Mouse (Mus musculus) liver, embryonic 11.5 days (tissue): Measurements from ENCODE around the gene Lrpap1. TPM values are rescaled to one million over a fixed set of nuclear protein-coding genes. Genes with fewer than 3 reads are reported as not detected.

Experiments used
- ATAC-seq: fragments of 200-750 bp; cut with Nextera tagmentation; replicated peaks from 2 replicates; pipeline ENCODE4 v1.8.0; 2017; ENCODE audit warnings: moderate number of reproducible peaks, mild to moderate bottlenecking, moderate TSS enrichment, moderate library complexity; ENCODE audit not compliant: low FRiP score
- DNase-seq: peaks from one replicate; pipeline ENCODE4 v3.0.0-alpha.2; 2017; ENCODE audit warnings: low spot score
- H3K27ac ChIP-seq: fragments of 300-500 bp; sonication (generic); 2 replicates; pipeline ENCODE4 v1.5.1; 2014; ENCODE audit warnings: mild to moderate bottlenecking, low read depth, low read length, control low read depth
- H3K27me3 ChIP-seq: fragments of 300-500 bp; sonication (generic); replicated peaks from 2 replicates; pipeline ENCODE4 v1.6.1; 2014; ENCODE audit warnings: low read length, mixed read lengths; ENCODE audit not compliant: control insufficient read depth, insufficient read depth
- H3K36me3 ChIP-seq: fragments of 300-500 bp; sonication (generic); 2 replicates; pipeline ENCODE4 v1.6.1; 2014; ENCODE audit warnings: mild to moderate bottlenecking, low read length, moderate library complexity, mixed read lengths; ENCODE audit not compliant: control insufficient read depth, insufficient read depth
- H3K4me1 ChIP-seq: fragments of 300-500 bp; sonication (generic); replicated peaks from 2 replicates; pipeline ENCODE4 v1.6.1; 2014; ENCODE audit warnings: low read length, mixed read lengths; ENCODE audit not compliant: control insufficient read depth, insufficient read depth
- H3K4me2 ChIP-seq: fragments of 300-500 bp; sonication (generic); 2 replicates; pipeline ENCODE4 v1.6.1; 2014; ENCODE audit warnings: mild to moderate bottlenecking, control low read depth, moderate library complexity
- H3K4me3 ChIP-seq: fragments of 300-500 bp; sonication (generic); 2 replicates; pipeline ENCODE4 v1.5.1; 2014; ENCODE audit warnings: low read depth, low read length, control low read depth
- H3K9ac ChIP-seq: fragments of 300-500 bp; sonication (generic); 2 replicates; pipeline ENCODE4 v1.6.1; 2014; ENCODE audit warnings: low read depth, low read length, control low read depth
- H3K9me3 ChIP-seq: fragments of 300-500 bp; sonication (generic); 2 replicates; pipeline ENCODE4 v1.6.1; 2016; ENCODE audit warnings: low read length, inconsistent platforms, mixed read lengths; ENCODE audit not compliant: control insufficient read depth
- WGBS: fragments of 180-500 bp; shearing (Covaris S2); extraction: QIAGEN DNeasy Blood & Tissue Kit; methylation state at CpG from one replicate; pipeline ENCODE4 v1.1.7; 2014; 5-methylcytosine and 5-hydroxymethylcytosine counted together
- polyA plus RNA-seq: library from polyadenylated mRNA; unstranded; fragments of >200 nt; fragmentation: Nextera tagmentation; extraction: Ambion mirVana; gene quantifications from 2 replicates; pipeline ENCODE4 v1.2.1, GENCODE M21; 2014

Lrpap1 gene
- polyA plus RNA-seq: 97.9 and 103 TPM in 2 replicates

DNA sequence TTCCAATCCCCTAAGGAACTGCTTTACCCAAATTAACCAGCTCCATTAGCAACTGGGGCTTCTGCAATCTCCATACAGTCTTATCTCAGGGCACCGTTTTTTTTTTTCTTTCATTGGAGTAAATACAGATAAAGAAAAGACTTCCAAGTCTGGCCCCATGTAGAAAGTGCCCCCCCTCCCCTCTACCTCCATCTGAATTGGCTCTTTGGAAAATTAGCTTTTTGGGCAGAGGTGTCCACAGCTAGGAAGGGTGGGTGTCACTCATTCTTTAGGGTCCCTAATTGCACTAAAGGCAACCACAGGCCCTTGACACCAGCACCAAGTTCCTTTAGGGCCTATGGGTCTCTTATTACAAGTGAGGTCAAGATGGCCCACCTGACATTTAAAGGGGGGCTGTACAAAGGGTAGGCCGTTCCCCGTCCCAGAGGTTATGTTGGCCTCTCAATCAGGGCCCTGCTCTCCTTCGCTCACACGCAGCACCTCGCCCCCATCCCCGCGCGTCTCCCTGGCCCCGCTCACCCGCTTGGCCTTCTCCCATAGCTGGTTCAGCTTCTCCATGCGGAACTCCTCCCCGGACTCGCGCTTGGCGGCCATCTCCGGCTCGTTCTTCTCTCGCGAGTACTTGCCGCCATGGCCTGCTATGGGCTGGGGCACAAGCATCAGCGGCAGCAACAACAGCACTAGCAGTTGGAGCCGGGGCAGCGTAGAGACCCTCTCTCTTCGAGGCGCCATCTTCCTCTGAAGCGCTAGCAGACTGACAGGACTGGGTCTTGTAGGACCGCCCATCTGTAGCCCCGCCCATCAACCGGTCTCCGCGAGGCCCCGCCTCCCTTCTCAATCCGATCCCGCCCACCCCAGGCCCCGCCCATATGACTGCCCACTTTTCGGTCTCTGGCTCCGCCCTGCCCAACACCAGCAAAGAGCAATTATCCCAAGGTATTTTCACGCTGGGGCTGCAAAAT lies at the start of gene Lrpap1:
TSS of gene Lrpap1 (minus strand) at position 807 of the 962 bp plus-strand sequence.
- Histone ChIP-seq H3K4me2 (peak within 1 kb of the TSS; percentile 69), H3K4me1 (peaks cover 18% of the 10 kb centered on the region), H3K4me3 (peak within 1 kb of the TSS; percentile 77), H3K27ac (peak within 1 kb of the TSS; percentile 44), H3K36me3 (peaks cover 10% of the 10 kb centered on the region), H3K27me3 (0 out of 2 replicates have a peak, but pooled peaks cover 2% of the 10 kb centered on the region), H3K9ac (peak within 1 kb of the TSS; percentile 76), H3K9me3 (no peaks in the 10 kb centered on the region)
- peak; percentile 91 for ATAC-seq
- DNase-seq: peak; percentile 97
- WGBS: under 1% methylated on average over 39 of the region's 39 CpGs

DNA sequence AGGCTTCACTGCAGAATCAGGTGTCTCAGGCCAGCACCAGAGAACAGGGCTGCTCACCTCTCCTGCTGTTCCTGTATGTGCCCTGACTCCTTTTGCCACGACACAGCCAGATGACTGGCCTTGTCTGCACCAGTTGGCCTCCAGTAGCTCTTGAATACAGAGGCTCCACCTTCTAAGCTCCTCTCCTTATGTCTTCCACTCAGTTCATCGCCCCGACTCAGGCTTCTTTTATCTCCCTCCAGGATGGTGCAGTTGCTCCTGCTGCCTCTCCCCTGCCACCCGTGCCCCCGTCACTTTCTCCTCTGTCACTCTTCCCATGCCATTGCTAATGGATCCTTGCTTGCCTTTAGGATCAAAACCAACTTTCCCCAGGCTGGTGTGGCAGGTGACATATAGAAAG lies 44.4 kb upstream of the Lrpap1 start:
- no peak for ATAC-seq
- no peak overlapping the region for H3K27ac ChIP-seq
- no peak overlapping the region for H3K4me2 ChIP-seq

DNA sequence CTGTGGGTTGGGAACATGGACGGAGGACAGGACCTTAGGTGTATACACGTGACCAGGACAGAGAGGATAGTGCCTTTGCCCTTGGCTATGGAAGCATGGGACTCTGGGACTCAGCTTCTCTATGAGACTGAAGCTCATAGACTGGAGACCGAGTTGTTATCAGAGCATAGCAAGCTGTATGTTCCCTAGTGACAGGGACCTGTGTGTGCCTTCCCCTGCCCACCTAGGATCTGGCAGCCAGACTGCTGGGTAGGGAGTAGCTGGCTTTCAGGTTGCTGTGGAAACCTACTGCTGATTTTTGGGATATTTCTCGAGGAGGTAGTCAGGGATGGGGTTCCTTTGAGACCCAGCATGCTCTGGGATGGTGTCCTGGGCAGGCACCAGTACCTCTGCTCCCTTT lies 44.0 kb upstream of the Lrpap1 start:
- no peak overlapping the region for H3K4me2 ChIP-seq
- WGBS: 68% methylated on average over 4 of the region's 4 CpGs
- DNase-seq (no peak), ATAC-seq (no peak)
- H3K4me1 ChIP-seq: peaks cover 12% of the 10 kb centered on the region
- no peaks in the 10 kb centered on the region for H3K27me3 ChIP-seq
- H3K9ac ChIP-seq: no peak overlapping the region
- no peak overlapping the region for H3K27ac ChIP-seq
- H3K36me3 ChIP-seq: no peaks in the 10 kb centered on the region
- peaks cover 2% of the 10 kb centered on the region; the same call in 1 of the 2 replicates for H3K9me3 ChIP-seq
- no peak overlapping the region for H3K4me3 ChIP-seq

More for the DNA sequence above, 44.4 kb upstream of the Lrpap1 start:
- Histone ChIP-seq H3K9ac (no peak overlapping the region), H3K27me3 (no peaks in the 10 kb centered on the region), H3K4me1 (peaks cover 12% of the 10 kb centered on the region), H3K4me3 (no peak overlapping the region), H3K9me3 (peaks cover 2% of the 10 kb centered on the region; the same call in 1 of the 2 replicates), H3K36me3 (no peaks in the 10 kb centered on the region)
- DNase-seq: no peak
- 62% methylated on average over 5 of the region's 5 CpGs for WGBS

DNA sequence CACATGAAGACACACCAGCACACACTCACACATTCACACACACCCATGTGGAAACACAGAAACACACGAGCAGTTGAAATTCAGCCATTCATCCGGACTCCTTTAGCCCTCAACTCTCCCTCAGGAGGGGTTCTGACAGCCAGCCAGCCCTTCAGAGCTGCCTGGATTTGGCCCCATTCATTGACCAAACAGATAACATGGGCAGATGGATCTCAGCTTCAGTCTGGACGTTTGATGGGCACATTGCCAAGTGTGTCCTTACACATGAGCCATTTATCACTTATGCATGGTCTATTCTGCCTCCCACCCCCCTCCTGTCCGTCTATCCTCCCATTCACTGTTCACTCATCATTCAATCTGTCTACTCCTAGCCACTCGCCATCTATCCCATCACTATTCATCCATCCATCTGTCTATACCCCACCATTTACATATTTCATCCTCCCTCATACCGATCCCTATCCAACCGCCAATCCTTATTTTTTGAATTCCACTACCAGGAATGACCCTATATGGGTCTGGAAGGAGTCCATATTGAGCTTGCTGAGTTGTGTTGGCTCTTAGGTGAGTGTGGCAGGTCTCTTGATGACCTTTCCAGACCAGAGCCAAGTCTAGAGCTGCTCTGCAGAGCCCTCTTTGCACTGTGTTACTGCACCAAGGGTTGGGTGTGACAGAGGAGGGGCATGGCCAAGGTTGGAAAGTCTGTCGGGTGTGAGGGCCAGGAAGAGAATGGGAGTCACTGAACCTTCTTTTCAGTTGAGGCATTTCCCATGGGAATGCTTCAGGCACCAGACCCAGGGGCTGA lies 42.6 kb upstream of the Lrpap1 start:
- Histone ChIP-seq H3K9ac (no peak overlapping the region), H3K36me3 (no peaks in the 10 kb centered on the region), H3K4me1 (peaks cover 12% of the 10 kb centered on the region), H3K4me3 (no peak overlapping the region), H3K9me3 (peaks cover 2% of the 10 kb centered on the region; the same call in 1 of the 2 replicates), H3K4me2 (no peak overlapping the region), H3K27ac (no peak overlapping the region), H3K27me3 (no peaks in the 10 kb centered on the region)
- ATAC-seq: no peak
- DNase-seq: no peak
- 66% methylated on average over 8 of the region's 8 CpGs for WGBS

DNA sequence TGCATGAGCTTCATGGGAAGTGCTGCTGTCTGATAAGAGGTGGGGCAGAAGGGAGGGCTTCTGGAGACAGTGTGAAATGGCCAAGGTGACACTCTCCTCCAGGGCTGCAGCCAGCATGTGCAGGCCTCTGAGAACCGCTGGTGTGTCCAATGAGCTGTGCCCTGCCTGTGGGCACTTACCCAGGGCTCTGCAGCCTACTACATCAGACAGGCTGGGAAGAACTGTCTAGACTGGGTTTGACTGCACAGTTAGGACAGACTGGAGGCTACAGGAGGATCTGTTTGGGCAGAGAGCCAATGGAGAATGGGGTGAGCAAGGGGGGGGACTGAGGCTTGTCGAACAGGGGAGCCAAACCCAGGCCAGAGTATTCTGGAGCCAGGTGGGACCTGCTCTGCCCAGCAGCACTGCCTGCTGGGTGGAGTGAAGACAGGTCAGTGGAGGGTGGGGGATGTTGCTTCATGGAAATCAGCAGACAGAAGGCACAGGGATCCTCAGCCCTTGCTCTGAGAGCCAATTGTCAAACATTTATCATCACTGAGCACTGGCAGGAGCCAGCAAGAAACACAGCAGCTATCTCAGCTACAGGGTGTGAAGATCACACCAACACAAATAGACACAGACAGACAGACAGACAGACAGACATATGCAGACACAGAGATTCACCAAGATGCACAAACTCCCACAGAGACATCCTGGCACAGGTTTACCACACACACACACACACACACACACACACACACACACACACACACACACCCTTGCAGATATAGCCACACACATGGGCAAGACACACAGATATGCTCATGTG lies 41.8 kb upstream of the Lrpap1 start:
- ATAC-seq: peak; percentile 56
- 32% methylated on average over 2 of the region's 2 CpGs for WGBS
- no peak overlapping the region for H3K27ac ChIP-seq

DNA sequence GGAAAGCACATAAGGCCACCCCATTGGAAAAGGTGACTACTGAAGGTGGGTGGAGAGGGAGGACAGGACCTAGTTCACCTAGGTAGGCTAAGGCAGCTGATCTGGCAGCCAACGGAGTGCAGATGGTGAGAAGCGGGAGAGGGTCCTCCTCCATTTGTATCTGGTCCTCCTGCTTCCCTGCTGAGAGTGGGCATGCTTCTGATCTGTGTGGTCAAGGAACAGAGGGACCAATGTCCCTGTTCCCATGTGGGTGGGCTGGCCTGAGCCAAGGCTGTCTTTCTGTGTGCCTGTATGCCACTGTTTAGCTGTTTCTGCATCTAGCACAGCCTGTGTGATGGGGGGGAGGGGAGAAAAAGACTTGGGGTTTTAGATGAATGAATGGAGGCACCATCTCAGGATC lies 41.2 kb upstream of the Lrpap1 start:
- Histone ChIP-seq H3K4me3 (no peak overlapping the region), H3K4me1 (peaks cover 12% of the 10 kb centered on the region), H3K4me2 (no peak overlapping the region), H3K27ac (no peak overlapping the region), H3K36me3 (no peaks in the 10 kb centered on the region), H3K27me3 (no peaks in the 10 kb centered on the region), H3K9ac (no peak overlapping the region), H3K9me3 (peaks cover 2% of the 10 kb centered on the region; the same call in 1 of the 2 replicates)
- no peak for ATAC-seq
- WGBS: 73% methylated on average over 2 of the region's 2 CpGs
- no peak for DNase-seq

More for the DNA sequence above, 41.8 kb upstream of the Lrpap1 start:
- Histone ChIP-seq H3K4me2 (no peak overlapping the region), H3K27me3 (no peaks in the 10 kb centered on the region), H3K4me3 (no peak overlapping the region), H3K9ac (no peak overlapping the region), H3K4me1 (peaks cover 12% of the 10 kb centered on the region), H3K9me3 (peaks cover 2% of the 10 kb centered on the region; the same call in 1 of the 2 replicates), H3K36me3 (no peaks in the 10 kb centered on the region)
- DNase-seq: no peak

DNA sequence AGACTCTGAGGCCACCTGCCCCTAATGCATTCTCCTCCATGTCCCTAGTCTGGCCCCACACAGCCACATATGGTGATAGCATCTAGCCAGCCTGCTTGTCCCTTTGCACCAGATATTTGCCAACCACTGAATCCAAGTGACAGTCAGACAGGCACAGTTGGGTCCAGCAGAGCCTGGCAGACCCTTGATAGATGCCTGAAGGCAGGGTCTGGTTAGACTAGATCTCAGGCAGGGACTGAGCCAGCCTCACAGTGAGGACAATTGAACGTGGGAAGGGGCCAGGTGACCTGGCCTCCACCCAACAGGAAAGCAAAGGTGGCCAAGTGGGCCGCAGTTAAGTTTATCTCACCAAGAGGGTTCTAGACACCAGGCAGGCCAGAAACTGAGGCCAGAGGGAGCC lies 39.1 kb upstream of the Lrpap1 start:
- WGBS: 75% methylated on average over 2 of the region's 2 CpGs

More for the DNA sequence above, 39.1 kb upstream of the Lrpap1 start:
- Histone ChIP-seq H3K9me3 (no peaks in the 10 kb centered on the region), H3K27me3 (no peaks in the 10 kb centered on the region), H3K4me2 (no peak overlapping the region), H3K27ac (no peak overlapping the region), H3K4me3 (no peak overlapping the region), H3K9ac (no peak overlapping the region), H3K36me3 (no peaks in the 10 kb centered on the region), H3K4me1 (peaks cover 12% of the 10 kb centered on the region)
- ATAC-seq: no peak
- no peak for DNase-seq
